Mouse (Mus musculus): ENCODE measurements around the gene Tent5a.

DNA sequence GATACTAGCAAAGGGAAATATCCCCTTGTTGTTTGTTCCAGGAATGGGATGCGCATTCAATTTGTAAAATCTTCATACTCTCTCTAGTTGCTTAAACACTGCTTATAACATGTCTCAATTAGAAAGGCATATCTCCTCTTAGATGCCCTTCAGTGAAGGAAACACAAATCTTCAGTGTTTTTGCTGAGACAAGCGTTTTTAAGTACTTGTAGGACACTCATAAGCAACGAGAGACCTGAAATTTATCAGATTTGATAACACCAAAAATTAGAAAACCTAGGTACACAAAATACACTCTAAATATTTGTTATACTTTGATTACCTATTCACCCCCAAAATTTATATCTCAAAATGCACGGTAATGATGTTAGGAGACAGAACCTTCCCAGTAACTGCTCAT, 24.3 kb downstream of the Tent5a start:
- no peak for TF ChIP-seq CTCF (IDR thresholded peaks at IDR 0.05; ENCODE audit: borderline replicate concordance, insufficient read depth, low read depth, low read length)
- no peak for TF ChIP-seq POLR2A (IDR thresholded peaks at IDR 0.05; ENCODE audit: borderline replicate concordance, insufficient read depth, low read length)

Measured in cerebellum, adult 2 months (tissue).